Mouse (Mus musculus) CD4-positive helper T cell, adult 2 months (primary cell): ENCODE results near the gene Ssr2.
"Not testable (repeated sequence)": the region's sequence is repeated elsewhere in the genome, so short reads cannot be mapped to it uniquely, and the experiment has no call there.

Experiments used
- DNase-seq: peaks from one replicate; pipeline ENCODE4 v3.0.0-alpha.2; 2012; ENCODE audit warnings: low read depth, missing footprints, low spot score

The Ssr2 gene

DNA sequence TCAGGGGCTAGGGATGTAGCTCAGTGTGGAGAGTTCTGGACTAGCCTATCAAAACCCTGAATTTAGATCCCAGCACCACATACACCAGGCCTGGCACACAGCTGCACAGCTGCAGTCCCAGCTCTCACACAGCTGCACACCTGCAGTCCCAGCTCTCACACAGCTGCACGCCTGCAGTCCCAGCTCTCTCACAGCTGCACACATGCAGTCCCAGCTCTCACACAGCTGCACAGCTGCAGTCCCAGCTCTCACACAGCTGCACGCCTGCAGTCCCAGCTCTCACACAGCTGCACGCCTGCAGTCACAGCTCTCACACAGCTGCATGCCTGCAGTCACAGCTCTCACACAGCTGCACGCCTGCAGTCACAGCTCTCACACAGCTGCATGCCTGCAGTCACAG lies 20.9 kb downstream of the Ssr2 start:
- not testable (repeated sequence) for DNase-seq

DNA sequence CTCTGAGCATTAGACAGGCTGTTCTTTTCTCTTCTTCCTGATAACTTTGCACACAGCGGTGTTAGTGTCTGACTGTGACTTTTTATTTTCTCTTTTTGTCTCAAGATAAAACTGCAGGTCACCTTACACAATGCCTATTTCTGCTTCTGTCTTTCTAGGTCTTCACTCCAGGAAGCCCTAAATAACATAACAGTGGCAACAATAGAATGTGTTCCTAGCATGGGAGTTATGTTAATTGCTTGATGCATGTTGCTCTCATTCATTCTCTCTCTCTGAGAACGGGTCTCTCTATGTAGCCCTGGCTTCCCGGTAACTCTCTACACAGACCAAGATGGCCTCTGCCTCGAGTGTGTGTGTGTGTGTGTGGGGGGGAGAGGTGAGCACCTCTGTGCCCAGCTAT lies 26.8 kb downstream of the Ssr2 start:
- no peak for DNase-seq

DNA sequence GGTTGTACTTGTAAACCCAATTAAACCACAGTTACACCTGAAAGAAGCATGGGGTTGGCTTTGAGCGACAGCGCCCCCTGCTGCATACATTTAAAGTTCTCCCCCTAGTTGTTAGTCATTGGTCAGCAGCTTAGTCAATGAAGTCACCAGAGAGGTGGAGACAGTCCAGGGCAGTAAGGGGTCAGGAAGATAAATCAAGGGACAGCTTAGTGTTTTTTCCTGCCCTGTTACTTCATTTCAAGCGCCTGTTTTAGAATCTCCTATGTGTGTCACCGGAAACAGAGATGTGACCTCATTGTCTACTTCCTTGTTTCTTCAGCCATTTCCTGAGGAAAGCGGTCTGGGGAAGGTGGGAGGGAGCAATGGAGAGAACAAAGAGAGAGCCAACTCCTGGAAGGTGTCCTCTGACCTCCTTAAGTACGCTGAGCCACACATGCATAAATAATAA lies 28.1 kb downstream of the Ssr2 start:
- peak; percentile 74 for DNase-seq

DNA sequence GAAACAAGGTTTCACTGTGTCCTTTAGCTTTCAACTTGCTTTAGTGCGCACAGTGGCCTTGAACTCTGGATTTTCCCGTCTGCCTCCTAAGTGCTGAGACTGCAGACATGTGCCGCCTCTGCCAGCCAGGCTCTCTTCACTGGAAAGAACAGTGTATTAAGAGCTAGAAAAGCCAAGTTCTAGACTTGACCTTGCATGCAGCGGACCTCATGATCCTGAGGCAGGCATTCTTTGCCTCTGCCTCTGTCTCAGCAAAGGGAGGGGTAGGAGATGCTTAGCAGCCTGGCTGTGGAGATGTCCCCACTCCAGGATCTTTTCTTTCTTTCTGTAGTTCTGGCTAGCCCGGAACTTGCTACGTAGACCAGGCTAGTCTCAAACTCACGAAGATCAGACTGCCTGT lies 29.2 kb downstream of the Ssr2 start:
- no peak for DNase-seq

DNA sequence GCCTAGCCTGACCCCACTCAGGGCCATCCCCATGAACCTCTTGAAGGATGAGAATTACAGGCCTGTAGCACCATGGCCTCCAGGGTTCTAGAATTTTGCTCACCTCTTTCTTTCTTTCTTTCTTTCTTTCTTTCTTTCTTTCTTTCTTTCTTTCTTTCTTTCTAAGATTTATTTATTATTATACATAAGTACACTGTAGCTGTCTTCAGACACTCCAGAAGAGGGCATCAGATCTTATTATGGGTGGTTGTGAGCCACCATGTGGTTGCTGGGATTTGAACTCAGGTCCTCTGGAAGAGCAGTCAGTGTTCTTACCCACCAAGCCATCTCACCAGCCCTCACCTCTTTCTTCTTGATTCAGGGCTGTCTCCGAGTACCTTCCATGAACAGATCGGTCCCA lies 30.0 kb downstream of the Ssr2 start, which contains the start of gene Arhgef2:
Gene Arhgef2 (plus strand): TSS at position 301 of the 400 bp plus-strand sequence.
- DNase-seq = not testable (repeated sequence)

DNA sequence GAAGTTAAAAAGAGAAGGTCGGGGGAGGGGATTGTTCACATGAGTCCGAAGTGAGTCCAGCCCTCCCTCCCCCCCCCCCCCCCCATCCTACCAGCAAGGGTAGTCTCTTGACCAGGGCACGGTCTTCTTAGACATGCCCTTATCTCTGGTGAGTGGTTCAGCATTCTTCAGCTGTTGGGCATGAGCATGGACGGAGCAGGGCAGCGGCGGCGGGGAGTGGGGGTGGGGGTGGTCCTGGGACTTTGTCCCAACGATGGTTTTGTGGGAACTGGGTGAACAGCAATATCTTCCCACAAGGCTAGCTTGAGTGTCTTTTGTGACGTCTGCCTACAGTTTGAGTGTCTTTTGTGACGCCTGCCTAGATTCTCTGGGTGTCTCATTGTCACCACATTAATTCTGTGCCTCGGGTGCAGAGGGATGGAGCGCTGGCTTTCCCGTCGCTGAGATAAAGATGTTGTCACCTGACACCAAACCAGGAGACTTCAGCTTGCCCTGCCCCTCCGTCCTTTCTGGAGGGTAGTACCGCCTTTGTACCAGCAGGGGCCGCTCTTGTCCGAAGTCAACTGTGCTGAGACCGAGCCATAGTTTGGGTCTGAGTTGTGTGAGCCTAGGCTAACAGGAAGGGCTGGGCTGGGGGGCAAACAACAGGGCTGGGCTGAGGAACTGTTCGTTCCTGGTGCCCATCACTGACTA lies 31.5 kb downstream of the Ssr2 start:
- peak; percentile 82 for DNase-seq

DNA sequence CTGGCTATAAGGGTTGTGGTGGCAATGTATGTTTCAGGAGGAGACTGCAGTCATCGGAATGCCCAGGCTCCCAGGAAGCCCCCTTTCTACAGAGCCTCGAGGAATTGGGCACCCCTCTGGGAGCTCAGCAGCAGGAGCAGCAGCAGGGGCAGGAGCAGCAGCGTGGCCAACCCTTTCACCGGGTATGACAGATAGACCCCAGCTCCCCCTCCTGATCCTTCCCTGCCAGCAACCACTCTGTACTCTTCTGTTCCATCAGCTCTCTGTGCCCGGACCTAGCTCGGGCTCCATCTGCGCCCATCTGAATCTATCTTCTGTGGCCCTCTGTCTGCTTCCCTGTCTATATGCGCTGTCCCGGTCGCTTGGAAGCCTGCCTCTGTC lies 32.1 kb downstream of the Ssr2 start:
- no peak for DNase-seq

DNA sequence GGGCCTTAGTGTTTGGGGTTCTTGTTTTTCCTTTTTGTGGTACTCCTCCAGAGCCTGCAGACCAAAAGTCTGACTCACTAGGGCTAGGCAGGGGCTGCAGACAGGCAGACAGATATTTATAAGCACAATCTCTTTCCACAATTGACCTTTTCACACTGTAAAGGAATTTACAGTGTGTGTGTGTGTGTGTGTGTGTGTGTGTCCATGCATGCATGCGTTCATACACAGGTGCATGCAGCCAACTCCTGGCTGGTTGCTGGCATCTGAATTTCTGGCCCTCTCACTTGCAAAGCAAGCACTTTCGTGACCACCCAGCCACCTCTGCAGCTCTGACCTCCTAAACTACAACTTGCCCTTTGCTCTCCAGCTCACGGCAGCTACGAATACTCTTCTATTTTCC lies 33.4 kb downstream of the Ssr2 start:
- DNase-seq = no peak

DNA sequence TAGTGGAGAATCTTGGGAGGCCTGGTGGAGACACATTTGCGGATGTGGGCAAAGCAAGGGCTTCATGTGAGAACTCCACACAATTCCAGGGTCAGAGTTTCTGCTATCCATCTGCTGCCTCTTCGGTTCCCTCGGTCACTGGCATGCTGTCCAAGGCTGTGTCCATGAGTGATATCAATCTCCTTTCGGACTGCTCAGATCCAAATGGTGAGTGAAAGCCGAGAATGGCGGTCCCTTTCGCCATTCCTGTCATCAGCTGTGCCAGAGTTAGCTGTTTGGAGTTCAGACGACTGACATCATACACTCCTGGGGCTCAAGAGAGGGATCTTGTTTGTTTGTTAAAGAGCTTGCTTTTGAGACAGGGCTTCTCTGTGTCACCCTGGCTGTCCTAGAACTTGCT lies 38.7 kb downstream of the Ssr2 start:
- DNase-seq = no peak

DNA sequence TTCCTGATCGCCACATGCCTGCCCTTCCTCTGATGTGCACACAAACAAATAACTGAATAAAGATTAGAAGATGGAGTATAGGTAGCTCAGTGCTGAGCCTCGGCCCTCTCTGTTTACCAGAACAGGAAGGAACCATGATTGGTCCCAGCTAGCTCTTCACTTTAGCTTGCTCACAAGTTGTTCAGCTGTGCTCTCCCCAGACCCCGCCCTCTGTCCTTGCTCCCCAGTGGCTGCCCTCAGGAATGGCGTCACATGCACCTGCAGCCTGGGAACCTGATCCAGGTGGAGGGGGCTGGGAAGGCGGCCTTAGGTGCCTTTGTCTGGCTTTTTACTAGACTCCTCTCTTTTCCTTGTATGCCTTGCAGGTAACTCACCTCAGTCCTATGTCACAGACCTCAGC lies 39.4 kb downstream of the Ssr2 start:
- DNase-seq = no peak

DNA sequence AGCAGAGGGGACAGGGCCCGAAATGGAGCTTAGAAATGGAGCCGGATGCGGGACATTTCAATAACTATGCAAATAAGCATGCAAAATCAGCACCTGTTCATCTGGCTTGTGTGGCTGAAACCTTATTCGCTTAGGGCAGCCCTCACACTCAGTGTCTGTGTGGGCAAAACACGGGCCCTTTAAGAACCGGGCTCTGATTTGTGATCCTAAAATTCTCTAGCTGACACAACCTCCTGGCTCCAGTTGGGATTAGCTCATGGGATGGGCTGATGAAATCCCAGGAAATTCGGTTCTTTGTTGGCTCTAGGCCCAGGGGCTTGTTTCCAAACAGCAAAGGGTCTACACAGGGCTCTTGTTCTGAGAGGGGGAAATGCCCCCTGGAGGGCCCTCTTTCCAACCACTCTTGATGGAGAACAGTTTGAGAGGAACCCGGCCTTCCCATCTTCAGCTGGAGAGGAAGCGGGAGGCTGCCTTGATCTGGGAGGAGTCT lies 40.3 kb downstream of the Ssr2 start:
- no peak for DNase-seq

DNA sequence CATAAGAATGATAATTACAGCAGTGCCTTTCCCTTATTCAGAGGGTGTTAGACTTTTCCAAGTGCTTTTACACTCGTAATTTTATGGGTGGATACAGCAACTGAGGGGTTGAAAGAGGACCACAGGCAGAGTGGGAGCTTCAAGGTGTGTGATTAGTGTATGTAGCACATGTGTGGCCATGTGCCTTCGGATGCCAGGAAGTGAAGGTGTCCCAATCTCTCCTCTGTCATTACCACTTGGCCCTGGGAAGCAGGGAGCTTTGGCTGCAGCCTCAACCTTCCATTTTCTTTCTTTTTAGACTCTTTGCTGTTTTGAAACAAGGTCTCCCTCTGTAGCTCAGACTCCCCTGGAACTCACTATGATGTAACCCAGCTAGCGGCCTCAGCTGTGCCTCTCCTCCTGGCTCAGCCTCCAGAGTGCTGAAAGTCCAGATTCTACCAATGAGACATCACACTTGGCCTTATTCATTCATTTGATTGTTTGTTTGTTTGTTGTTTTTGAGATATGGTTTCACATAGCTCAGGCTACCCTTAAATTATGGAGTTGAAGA lies 41.4 kb downstream of the Ssr2 start:
- no peak for DNase-seq

DNA sequence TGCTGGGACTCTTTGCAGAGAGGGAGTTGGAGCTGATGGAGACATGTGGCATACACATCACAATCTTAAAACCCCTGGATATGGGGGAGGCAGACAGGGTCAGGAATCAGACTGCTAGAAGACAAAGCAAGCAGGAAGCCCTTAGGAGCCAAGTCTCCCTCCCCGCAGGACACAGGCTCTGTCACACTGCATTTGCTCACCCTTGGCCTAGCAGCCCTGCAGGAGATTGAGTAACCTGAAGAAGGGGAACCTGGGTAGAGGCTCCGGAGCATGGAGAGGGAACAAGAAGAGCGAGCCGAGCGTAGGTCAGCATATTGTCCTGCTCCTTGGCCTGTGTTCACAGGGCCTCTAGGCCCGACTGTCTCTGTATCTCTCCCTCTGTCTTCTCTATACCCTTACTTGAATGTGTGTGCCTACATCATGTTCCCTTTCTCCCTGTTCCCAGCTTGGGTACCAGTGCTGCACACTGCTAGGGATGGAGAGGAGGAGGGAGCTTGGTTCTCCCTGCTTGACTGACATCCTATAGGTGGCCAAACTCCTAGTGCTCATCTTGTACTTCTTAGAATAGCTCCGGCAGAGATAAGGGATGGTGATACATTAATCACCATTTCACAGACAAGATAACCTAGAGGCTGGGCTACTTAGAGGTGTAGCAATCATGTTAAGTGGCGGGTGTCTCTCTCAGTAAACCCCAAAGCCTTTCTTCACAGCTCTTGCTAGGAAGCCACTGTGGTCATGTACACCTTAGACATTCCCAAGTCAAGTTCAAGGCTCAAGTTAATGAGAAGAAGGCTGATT lies 42.6 kb downstream of the Ssr2 start:
- DNase-seq = no peak

DNA sequence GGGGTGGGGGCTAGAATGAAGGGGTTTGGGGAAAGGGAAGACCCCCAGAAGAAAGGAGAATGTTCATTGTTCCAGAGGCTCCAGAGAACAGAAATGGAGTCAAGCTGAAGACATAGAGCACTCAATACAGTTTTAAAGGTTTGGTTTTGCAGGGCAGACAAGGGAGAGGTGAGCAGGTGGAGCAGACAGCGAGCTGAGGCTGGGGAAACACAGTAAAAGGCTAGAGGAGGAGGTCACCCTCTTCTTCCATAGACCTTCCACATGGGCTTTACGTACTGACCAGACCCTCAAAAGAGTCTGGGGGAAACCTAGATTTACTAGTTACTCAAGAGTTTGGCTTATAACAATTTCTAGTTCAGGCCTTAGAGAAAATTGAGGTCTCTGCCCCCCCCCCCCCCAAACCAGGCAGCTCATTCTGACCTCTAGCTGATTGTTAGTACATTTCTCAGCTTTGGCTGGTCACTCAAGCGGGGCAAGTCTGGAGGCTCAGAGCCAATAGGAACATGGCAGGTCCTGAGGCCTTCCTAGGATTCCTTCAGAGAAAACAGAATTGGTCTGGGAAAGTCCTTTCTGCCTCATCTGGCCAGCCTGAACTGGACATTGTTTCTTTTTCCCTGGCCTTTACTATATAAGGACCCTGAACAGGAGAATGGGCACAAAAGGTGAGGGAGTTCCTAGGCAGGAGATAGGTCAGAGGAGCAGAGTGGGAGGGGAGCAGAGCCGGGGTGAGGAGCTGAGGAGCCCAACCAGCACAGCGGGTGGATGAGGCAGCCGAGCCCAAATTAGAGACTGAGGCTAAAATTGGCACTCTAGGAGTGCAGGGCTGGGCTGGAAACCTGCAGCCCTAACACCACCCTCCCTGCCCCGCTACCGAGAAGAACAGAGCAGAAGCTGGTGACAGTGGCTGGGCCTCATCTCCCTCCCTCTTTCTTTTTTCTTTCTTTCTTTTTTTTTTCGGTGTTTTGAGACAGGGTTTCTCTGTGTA lies 43.7 kb downstream of the Ssr2 start:
- DNase-seq = no peak

DNA sequence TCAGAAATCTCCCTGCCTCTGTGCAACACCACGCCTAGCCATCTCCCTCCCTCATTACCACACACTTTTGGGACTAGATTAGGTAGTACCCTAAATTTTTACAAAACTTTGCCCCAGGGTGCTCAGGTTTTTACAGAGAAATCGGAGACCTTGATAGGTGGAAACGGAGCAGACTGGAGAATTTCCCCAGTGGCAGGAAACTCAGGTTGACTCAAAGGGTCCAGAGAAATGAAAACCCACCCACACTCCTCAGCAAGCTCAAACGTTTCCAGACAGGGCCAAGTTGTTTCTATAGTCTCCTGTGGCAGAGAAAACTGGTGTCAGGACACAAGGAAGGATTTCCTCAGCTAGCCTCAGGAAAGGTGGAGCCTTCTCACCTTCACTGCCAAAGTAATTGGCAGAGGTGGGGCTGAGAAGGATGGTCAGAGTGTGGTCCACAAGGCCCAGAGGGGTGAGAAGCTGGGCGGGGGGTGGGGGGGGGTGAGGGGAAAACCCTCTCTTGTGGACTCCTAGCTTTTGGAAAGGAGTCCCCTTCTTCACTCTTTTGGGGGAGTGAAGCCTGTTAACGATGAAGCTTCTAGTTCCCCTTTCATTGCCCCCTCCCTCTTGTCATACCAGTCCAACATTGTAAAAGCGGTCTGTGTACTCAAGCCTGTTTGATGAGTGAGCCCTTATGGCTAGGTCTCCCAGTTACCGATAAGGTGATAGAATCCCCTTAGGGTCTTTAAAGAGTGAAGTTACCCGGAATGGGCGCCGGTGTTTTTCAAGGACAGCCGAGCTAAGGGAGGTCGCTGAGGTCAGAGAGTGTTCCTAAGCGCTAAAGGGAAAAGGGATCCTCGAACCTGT lies 44.7 kb downstream of the Ssr2 start:
- DNase-seq = peak; percentile 45

DNA sequence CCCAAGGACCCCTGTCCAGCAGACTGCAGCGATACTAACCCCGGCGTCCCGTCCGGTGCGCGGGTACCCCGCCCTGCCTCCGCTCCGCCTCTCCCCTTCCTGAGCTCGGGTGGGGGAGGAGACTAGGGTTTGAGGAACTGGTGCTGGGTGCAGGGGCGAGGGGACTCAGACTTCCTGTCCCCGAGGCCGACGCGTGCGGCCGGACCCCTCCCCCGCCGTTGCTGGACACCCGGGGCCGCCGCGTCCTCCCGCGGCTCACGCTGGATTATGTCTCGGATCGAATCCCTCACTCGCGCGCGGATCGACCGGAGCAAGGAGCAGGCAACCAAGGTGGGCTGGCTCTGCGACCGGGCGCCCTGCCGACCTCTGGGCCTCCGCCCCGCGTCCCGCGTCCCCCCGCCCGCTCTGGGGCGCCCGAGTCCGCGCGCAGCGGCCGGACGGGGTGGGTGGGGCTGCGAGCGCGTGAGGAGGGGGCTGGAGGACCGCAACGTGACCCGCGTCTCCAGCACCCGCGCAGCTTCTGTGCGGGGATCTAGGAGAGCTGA lies 45.4 kb downstream of the Ssr2 start:
- DNase-seq = peak; percentile 70

DNA sequence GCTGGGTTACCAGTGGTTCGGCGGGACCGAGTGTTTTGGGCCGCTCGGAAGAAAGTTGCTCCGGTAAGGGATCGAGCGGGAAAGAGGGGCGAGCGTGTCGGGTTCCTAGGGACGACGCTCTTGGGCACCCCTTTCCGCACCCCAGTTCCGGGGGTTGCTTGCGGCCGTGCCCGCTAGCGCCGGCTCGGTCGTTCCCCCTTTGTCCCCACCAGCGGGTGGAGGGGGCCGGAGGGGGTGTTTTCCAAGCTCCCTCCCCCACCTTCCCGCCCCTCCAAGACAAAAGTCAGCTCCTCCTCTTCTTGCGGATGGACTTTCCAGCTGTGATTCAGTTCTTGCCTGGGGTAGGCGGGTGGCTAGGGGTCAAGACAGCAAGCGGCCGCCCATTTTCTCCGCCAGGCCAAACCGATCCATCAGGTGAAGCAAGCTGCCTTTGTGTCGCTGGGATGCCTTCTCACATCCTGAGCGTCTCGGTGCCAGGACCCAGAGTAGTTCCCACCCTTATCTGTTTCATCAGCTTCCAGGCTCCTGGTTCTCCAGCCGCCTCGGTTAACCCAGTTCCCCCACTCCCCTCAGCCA lies 45.9 kb downstream of the Ssr2 start:
- peak; percentile 28 for DNase-seq

DNA sequence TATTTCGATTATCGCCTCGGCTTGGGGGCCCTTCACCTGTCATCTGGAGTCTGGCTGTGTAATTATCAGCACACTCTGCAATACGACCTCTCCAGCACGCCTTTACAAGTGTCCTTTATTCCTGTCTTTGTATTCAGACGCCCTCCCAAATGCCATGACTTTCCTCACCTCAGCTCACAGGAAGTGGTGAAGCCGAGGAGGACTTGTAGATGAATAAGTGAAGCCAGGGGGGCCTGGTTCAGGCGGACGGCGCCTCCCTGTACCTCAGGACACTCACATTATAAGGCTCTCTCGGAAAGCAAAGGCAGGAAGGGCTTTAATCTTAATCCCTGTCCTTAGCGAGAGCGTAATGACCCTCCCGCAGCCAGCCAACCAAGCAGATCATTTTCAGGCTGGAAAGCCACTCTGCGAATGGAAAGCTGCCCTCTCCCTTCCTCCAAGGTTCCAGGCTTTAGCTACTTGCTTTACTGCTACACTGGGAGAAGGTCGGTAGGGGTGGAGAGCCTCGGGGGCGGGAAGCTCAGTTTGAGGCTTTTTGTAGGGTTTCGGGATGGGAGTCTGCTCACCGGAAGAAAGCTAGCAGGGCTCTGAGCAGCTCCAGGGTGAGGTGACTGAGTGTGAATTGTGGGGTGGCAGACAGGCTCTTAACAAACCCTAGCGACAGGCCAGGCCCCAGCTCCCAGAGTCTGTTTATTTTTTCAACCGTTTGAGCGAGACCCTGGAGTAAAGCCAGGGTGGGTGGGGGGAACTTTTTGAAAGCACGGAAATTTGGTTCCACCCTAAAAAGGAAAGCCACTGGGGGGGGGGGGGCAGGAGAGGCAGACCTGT lies 46.7 kb downstream of the Ssr2 start:
- DNase-seq = peak; percentile 59

DNA sequence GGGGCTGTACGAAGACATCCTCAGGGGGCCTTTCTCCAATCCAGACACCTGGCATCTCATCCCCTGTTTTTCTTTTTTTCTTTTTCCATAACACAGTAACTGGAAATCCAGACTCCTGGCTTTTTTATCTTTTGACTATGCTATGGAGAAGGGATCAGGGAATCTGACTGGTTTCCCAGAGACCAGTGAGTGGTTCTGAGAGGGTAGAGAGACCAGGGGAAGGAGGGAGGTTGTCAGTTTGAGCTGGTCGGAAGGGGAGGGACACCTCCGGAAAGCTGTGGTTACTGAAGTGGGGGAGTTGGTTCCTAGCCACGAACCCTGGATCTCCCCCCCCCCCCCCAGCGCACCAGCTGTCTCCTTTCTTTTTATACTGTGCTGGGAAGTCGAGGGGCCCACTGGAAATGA lies 47.3 kb downstream of the Ssr2 start:
- peak; percentile 57 for DNase-seq
